Mouse (Mus musculus): Measurements from ENCODE around the gene Gm47955. TPM values are rescaled to one million over a fixed set of nuclear protein-coding genes. Genes with fewer than 3 reads are reported as not detected.
"Not testable (repeated sequence)": the region's sequence is repeated elsewhere in the genome, so short reads cannot be mapped to it uniquely, and the experiment has no call there.

The Gm47955 gene
- total and polyA plus RNA-seq, 3 experiments = not detected

DNA sequence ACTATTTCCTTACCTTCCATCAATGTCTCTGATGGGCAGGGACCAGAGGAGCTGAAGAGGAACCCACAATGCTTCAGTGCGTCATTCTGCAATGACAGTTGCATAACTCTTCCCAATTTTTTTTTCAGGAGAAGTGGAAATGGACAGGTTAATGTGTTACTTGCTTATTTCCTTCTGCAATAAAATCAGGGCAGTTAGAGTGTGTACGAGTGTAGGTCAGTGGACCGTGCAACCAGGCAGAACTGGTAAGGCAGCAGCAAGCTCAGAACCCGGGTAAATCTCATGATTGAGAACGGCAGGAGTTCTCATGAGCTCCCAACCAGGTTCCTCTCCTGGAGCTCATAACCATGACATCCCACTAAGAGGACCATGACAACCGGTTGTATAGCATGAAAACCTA lies 32.0 kb downstream of the Gm47955 start:
- no peak for DNase-seq (ENCODE audit: low read depth, low spot score)
- no peak overlapping the region for H3K27ac ChIP-seq (ENCODE audit: control insufficient read depth, low read depth, low read length)
- H3K79me2 ChIP-seq (ENCODE audit: control insufficient read depth, insufficient read depth, low read length, poor library complexity) = no peaks in the 10 kb centered on the region
- no peak overlapping the region for H3K4me3 ChIP-seq (ENCODE audit: control insufficient read depth in 1 of 2, insufficient read depth in 1 of 2, low read depth in 2 of 2, low read length in 2 of 2)
- no peaks in the 10 kb centered on the region for H3K9me3 ChIP-seq (replicated peaks; ENCODE audit: insufficient read depth, low read length)
- no peak for TF ChIP-seq POLR2A (IDR thresholded peaks at IDR 0.05; ENCODE audit: control insufficient read depth in 1 of 2, insufficient read depth in 1 of 2, low read depth in 1 of 2, low read length in 2 of 2, poor library complexity in 1 of 2)
- no peak for TF ChIP-seq ZKSCAN1 (IDR thresholded peaks at IDR 0.05; ENCODE audit: low read depth, low read length)
- TF ChIP-seq NRF1 (IDR thresholded peaks at IDR 0.05; ENCODE audit: insufficient read depth, low read depth, low read length, poor library complexity, severe bottlenecking) = no peak
- no peak for TF ChIP-seq GABPA (IDR thresholded peaks at IDR 0.05; ENCODE audit: low read depth, low read length)
- no peak for TF ChIP-seq RCOR1 (IDR thresholded peaks at IDR 0.05; ENCODE audit: low read depth, low read length)
- no peak for TF ChIP-seq BHLHE40 (IDR thresholded peaks at IDR 0.05; ENCODE audit: borderline replicate concordance, low read depth, low read length)
- TF ChIP-seq MAFK (IDR thresholded peaks at IDR 0.05; ENCODE audit: borderline replicate concordance, low read depth, low read length) = no peak
- no peak for TF ChIP-seq ELF1 (IDR thresholded peaks at IDR 0.05; ENCODE audit: low read depth, low read length)
- no peak for TF ChIP-seq USF1 (IDR thresholded peaks at IDR 0.05; ENCODE audit: low read depth, low read length)
- no peak for TF ChIP-seq CTCF (IDR thresholded peaks at IDR 0.05 in 2 of 3, conservative IDR thresholded peaks at IDR 0.05 in 1 of 3; ENCODE audit: control insufficient read depth in 1 of 3, insufficient read depth in 1 of 3, low read depth in 2 of 3, low read length in 3 of 3, poor library complexity in 1 of 3, severe bottlenecking in 1 of 3)
- no peak for TF ChIP-seq SIN3A (IDR thresholded peaks at IDR 0.05; ENCODE audit: low read length)
- no peak for TF ChIP-seq MYC (IDR thresholded peaks at IDR 0.05; ENCODE audit: low read depth, low read length)
- TF ChIP-seq ZC3H11A (IDR thresholded peaks at IDR 0.05; ENCODE audit: low read depth, low read length) = no peak
- TF ChIP-seq ZMIZ1 (IDR thresholded peaks at IDR 0.05; ENCODE audit: low read depth, low read length) = no peak
- TF ChIP-seq MAX (IDR thresholded peaks at IDR 0.05; ENCODE audit: low read length) = no peak
- TF ChIP-seq MEF2A (IDR thresholded peaks at IDR 0.05; ENCODE audit: extremely low read depth, insufficient replicate concordance, low read depth, low read length, poor library complexity, severe bottlenecking) = no peak
- no peak for TF ChIP-seq USF2 (IDR thresholded peaks at IDR 0.05; ENCODE audit: borderline replicate concordance in 1 of 2, insufficient read depth in 1 of 2, low read depth in 1 of 2, low read length in 2 of 2)
- TF ChIP-seq RAD21 (IDR thresholded peaks at IDR 0.05; ENCODE audit: low read depth, low read length) = no peak
- TF ChIP-seq KAT2A (conservative IDR thresholded peaks at IDR 0.05; ENCODE audit: low read depth, low read length) = no peak
- TF ChIP-seq TBP (IDR thresholded peaks at IDR 0.05; ENCODE audit: low read depth, low read length) = no peak
- no peaks in the 10 kb centered on the region; a peak in 1 of 4 replicates for H3K27me3 ChIP-seq (ENCODE audit: control insufficient read depth in 1 of 2, insufficient read depth in 2 of 2, low read length in 2 of 2)
- no peaks in the 10 kb centered on the region for H3K4me1 ChIP-seq (ENCODE audit: control insufficient read depth in 1 of 2, insufficient read depth in 2 of 2, low read length in 2 of 2)
- H3K36me3 ChIP-seq (ENCODE audit: control insufficient read depth in 1 of 2, insufficient read depth in 2 of 2, low read length in 2 of 2) = no peaks in the 10 kb centered on the region
- no peak overlapping the region for H3K9ac ChIP-seq (ENCODE audit: control insufficient read depth, low read depth, low read length, poor library complexity, severe bottlenecking)

DNA sequence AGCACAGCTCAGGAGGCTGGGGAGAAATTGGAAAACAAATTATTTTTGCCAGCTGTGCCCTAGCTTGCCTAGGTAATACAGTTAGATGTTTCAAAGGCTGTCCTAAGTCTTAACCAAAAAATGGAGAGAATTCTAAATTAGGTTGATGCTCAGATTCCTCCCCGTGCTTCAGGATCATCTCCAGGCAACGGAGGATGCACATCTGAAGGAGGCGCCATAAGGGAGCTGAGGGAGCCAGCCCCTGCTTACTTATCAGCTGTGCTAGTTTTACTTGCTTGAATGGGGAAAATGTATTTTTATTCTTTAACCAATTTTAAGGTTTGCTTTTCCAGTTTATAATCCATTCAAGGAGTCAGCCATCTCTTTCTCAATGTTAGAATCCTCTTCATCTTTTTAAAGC lies 33.9 kb downstream of the Gm47955 start:
- H3K4me3 ChIP-seq (ENCODE audit: control insufficient read depth in 1 of 2, insufficient read depth in 1 of 2, low read depth in 2 of 2, low read length in 2 of 2) = no peak overlapping the region
- H3K27me3 ChIP-seq (ENCODE audit: control insufficient read depth in 1 of 2, insufficient read depth in 2 of 2, low read length in 2 of 2) = no peaks in the 10 kb centered on the region
- TF ChIP-seq CTCF (IDR thresholded peaks at IDR 0.05 in 2 of 3, conservative IDR thresholded peaks at IDR 0.05 in 1 of 3; ENCODE audit: control insufficient read depth in 1 of 3, insufficient read depth in 1 of 3, low read depth in 2 of 3, low read length in 3 of 3, poor library complexity in 1 of 3, severe bottlenecking in 1 of 3) (no peak), MAFK (IDR thresholded peaks at IDR 0.05; ENCODE audit: borderline replicate concordance, low read depth, low read length) (no peak), MAX (IDR thresholded peaks at IDR 0.05; ENCODE audit: low read length) (no peak), KAT2A (conservative IDR thresholded peaks at IDR 0.05; ENCODE audit: low read depth, low read length) (no peak), CHD2 (IDR thresholded peaks at IDR 0.05; ENCODE audit: low read length) (no peak)
- H3K4me1 ChIP-seq (ENCODE audit: control insufficient read depth in 1 of 2, insufficient read depth in 2 of 2, low read length in 2 of 2) = no peaks in the 10 kb centered on the region
- H3K9ac ChIP-seq (ENCODE audit: control insufficient read depth, low read depth, low read length, poor library complexity, severe bottlenecking) = no peak overlapping the region
- no peak for DNase-seq (ENCODE audit: low read depth, low spot score)
- no peaks in the 10 kb centered on the region for H3K36me3 ChIP-seq (ENCODE audit: control insufficient read depth in 1 of 2, insufficient read depth in 2 of 2, low read length in 2 of 2)
- H3K9me3 ChIP-seq (replicated peaks; ENCODE audit: insufficient read depth, low read length) = no peaks in the 10 kb centered on the region
- H3K79me2 ChIP-seq (ENCODE audit: control insufficient read depth, insufficient read depth, low read length, poor library complexity) = no peaks in the 10 kb centered on the region
- no peak overlapping the region for H3K27ac ChIP-seq (ENCODE audit: control insufficient read depth, low read depth, low read length)

DNA sequence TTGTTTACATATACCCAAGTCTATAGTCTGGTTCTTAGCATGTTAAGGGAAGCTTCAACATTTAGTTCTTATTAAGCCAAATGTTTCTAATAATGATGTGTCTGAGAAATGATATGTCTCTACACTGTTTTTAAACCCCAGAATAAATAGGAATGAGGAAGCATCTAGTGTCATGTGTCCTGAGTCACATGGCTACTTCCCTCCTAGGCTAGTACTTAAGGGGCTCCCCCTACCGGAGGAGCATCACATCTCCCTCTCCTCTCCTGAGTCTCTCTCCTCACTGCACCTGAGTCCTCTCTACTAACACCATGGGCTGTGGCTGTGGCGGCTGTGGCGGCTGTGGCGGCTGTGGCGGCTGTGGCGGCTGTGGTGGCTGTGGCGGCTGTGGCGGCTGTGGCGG lies 40.2 kb downstream of the Gm47955 start, which contains the start of gene Gm47959:
Gene Gm47959, plus strand, starts transcription at position 243 of the 400 bp plus-strand sequence.
- H3K9ac ChIP-seq (ENCODE audit: control insufficient read depth, low read depth, low read length, poor library complexity, severe bottlenecking); H3K27ac ChIP-seq (ENCODE audit: control insufficient read depth, low read depth, low read length); H3K9me3 ChIP-seq (replicated peaks; ENCODE audit: insufficient read depth, low read length); DNase-seq (ENCODE audit: low read depth, low spot score); H3K4me3 ChIP-seq (ENCODE audit: control insufficient read depth in 1 of 2, insufficient read depth in 1 of 2, low read depth in 2 of 2, low read length in 2 of 2); H3K36me3 ChIP-seq (ENCODE audit: control insufficient read depth in 1 of 2, insufficient read depth in 2 of 2, low read length in 2 of 2); H3K4me1 ChIP-seq (ENCODE audit: control insufficient read depth in 1 of 2, insufficient read depth in 2 of 2, low read length in 2 of 2); H3K79me2 ChIP-seq (ENCODE audit: control insufficient read depth, insufficient read depth, low read length, poor library complexity); H3K27me3 ChIP-seq (ENCODE audit: control insufficient read depth in 1 of 2, insufficient read depth in 2 of 2, low read length in 2 of 2): not testable (repeated sequence)

Data from MEL (cell line).